8 mouse cellular contexts compared by ENCODE assay signal in genomic region chr5:148909402-148909801, GRCm38 (mm10). TPM values are rescaled to one million over a fixed set of nuclear protein-coding genes. Genes with fewer than 3 reads are reported as not detected.
DNase-seq lines count a peak whose midpoint lies in the region; ATAC-seq lines count a peak whose summit lies in the region.

No protein-coding gene starts in this region.

- H3K4me2 ChIP-seq in kidney, embryonic 14.5 days (replicated peaks; ENCODE audit: low read depth, low read length), result no peak overlapping the region
- no peak overlapping the region for H3K4me2 ChIP-seq in midbrain, embryonic 15.5 days

- 24% methylated on average over 6 of the region's 6 CpGs for WGBS in kidney, embryonic 14.5 days
- WGBS in midbrain, embryonic 15.5 days, result 30% methylated on average over 6 of the region's 6 CpGs

- peak; percentile 48 for ATAC-seq in kidney, embryonic 14.5 days (ENCODE audit: low FRiP score, low TSS enrichment)
- no peak for ATAC-seq in midbrain, embryonic 15.5 days (replicated peaks)
- no peak for ATAC-seq in cerebellum, adult (ENCODE audit: insufficient number of reproducible peaks, low FRiP score, low TSS enrichment)

- no peak overlapping the region for H3K4me3 ChIP-seq in kidney, embryonic 14.5 days (ENCODE audit: low read length)
- no peak overlapping the region for H3K4me3 ChIP-seq in midbrain, embryonic 15.5 days

- H3K4me1 ChIP-seq in kidney, embryonic 14.5 days (ENCODE audit: control insufficient read depth, insufficient read depth, low read length), result peaks cover 10% of the 10 kb centered on the region
- H3K4me1 ChIP-seq in midbrain, embryonic 15.5 days, result peaks cover 20% of the 10 kb centered on the region

- peaks cover under 1% of the 10 kb centered on the region; the same call in 1 of the 2 replicates for H3K36me3 ChIP-seq in kidney, embryonic 14.5 days (ENCODE audit: control insufficient read depth, insufficient read depth, low read length)
- H3K36me3 ChIP-seq in midbrain, embryonic 15.5 days (replicated peaks), result peaks cover under 1% of the 10 kb centered on the region; the same call in 1 of the 2 replicates

- no peaks in the 10 kb centered on the region for H3K9me3 ChIP-seq in kidney, embryonic 14.5 days (ENCODE audit: control insufficient read depth, low read length)
- H3K9me3 ChIP-seq in midbrain, embryonic 15.5 days, result no peaks in the 10 kb centered on the region

- no peaks in the 10 kb centered on the region for H3K27me3 ChIP-seq in kidney, embryonic 14.5 days (ENCODE audit: control insufficient read depth, insufficient read depth, low read length)
- no peaks in the 10 kb centered on the region for H3K27me3 ChIP-seq in midbrain, embryonic 15.5 days (replicated peaks)

- no peak overlapping the region for H3K27ac ChIP-seq in kidney, embryonic 14.5 days (ENCODE audit: low read depth, low read length)
- H3K27ac ChIP-seq in midbrain, embryonic 15.5 days, result peak overlapping the region; percentile 25; the same call in 1 of the 2 replicates

- no peak overlapping the region for H3K9ac ChIP-seq in kidney, embryonic 14.5 days (ENCODE audit: low read depth, low read length)
- no peak overlapping the region for H3K9ac ChIP-seq in midbrain, embryonic 15.5 days

- peak; percentile 37 for DNase-seq in ovary, postnatal 36 days (ENCODE audit: low spot score)
- no peak for DNase-seq in ovary, postnatal 10 days (ENCODE audit: low spot score)
- peak; percentile 16 to 34 for DNase-seq in heart, adult 9 months (ENCODE audit: low spot score in 2 of 2)
- no peak for DNase-seq in spleen, postnatal 36 days (ENCODE audit: low spot score in 2 of 2)
- no peak for DNase-seq in layer of hippocampus, adult 9-11 months

RNA-seq across cellular contexts. Expression of gene Katnal1, which starts 19.7 kb away (rescaled TPM):
- polyA plus RNA-seq in kidney, embryonic 14.5 days (2014; fragmentation: Nextera tagmentation; extraction: Ambion mirVana), result 7.7 and 13.3 TPM in 2 replicates
- polyA plus RNA-seq in midbrain, embryonic 15.5 days (2015; fragmentation: Nextera tagmentation; extraction: Ambion mirVana), result 33.4 and 42.7 TPM in 2 replicates

Comparison
In these comparisons a context has a peak if more than half of its experiments do, and no peak if none do; other contexts are left out.
1. DNase-seq: peak in ovary, postnatal 36 days (single experiment) and heart, adult 9 months (2 of 2); none in ovary, postnatal 10 days (single experiment), spleen, postnatal 36 days (0 of 2) and layer of hippocampus, adult 9-11 months (single experiment).